Mouse (Mus musculus) retina, embryonic 14.5 days (tissue): Measurements from ENCODE around the gene Setmar.

Experiments
- DNase-seq: peaks from one replicate; pipeline ENCODE4 v3.0.0-alpha.2; 2015; ENCODE audit warnings: low spot score

The Setmar gene

GRCm38 (mm10) chr6:108064918-108065526, at the start of gene Setmar:
Gene Setmar, plus strand, starts transcription at chr6:108065045.
- peak; percentile 98 for DNase-seq

- DNase-seq = no peak
These were observed 43.2 kb upstream of the Setmar start for GRCm38 (mm10) chr6:108021646-108022045.

DNA sequence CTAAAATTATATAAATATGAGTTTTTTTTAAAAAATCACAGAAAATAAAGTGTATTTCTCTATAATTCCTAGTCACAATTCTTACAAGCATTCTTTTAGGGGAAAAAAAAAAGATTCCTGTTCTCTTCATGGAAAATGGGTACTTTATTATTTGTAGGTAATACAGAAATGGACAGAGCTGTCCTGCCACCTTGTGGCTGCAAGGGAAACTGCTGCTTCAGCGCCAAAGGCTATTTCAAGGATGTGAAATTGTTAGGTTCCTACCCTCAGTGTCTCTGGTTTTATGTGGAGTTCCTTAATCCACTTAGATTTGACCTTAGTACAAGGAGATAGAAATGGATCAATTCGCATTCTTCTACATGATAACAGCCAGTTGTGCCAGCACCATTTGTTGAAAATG, 9.8 kb upstream of the Setmar start:
- peak; percentile 78 for DNase-seq

- DNase-seq = no peak
These were observed 8.9 kb upstream of the Setmar start for GRCm38 (mm10) chr6:108055946-108056345.

GRCm38 (mm10) chr6:108057353-108057752, 7.5 kb upstream of the Setmar start:
- no peak for DNase-seq

DNA sequence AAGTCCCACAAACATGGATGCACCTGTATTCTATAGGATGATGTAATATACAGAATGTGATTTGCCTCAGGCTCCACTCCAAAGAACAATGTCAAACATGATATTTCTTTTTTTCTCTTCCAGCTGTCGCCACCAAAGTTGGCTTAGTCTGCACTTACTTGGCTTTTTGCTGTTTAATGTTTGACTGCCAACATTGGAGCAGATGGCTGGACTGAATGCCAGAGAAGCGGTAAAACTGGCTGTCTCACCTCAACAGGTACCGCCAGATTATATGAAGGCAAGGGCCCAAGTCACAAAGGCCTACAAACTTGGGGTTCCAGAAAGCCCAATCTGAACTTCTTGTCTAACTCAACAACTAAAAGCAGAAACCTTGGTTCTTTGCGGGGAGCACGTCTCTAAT, 6.8 kb upstream of the Setmar start:
- no peak for DNase-seq

DNA sequence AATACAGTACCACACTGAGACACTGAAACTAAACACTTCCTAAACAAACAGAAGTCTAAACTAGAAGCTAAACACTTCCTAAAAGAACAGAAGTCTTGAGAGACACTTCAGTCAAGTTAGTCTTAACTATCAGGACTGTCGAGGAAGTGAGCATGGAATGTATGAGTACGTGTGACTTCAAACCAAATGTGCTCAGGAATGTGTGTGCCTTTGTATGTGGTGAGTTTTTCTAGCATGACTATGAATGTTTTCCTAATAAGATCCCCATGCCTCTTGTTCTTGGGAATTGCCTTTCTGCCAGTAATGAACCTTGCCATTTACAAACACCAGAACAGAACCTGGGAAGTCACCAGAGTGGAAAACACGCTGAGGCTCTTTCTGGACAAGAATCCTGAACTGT, 3.7 kb upstream of the Setmar start:
- DNase-seq = no peak

DNA sequence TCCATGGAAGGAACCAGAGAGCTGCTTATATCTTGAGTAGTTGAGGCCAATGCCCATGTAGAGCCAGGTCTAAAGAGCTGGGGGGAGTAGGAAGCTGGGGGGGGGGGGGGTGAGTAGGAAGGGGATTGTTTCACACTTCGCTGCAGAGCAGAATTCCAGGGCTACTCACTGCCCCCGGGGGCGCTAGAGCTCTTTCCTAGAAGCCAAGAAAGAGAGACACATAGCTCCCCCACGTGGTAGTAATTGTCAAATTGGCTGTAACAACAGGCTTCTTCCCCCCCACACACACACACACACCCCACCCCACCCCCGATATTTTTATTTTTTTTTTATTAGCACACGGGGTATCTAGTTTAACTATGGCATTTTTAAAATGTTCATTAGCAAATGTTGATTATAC, 738 bp downstream of the Setmar start:
- peak; percentile 90 for DNase-seq

GRCm38 (mm10) chr6:108070947-108071346, 6.1 kb downstream of the Setmar start:
- no peak for DNase-seq

GRCm38 (mm10) chr6:108073071-108073470, 8.2 kb downstream of the Setmar start:
- DNase-seq = no peak

- no peak for DNase-seq
These were observed 9.1 kb downstream of the Setmar start for GRCm38 (mm10) chr6:108073931-108074330.

DNA sequence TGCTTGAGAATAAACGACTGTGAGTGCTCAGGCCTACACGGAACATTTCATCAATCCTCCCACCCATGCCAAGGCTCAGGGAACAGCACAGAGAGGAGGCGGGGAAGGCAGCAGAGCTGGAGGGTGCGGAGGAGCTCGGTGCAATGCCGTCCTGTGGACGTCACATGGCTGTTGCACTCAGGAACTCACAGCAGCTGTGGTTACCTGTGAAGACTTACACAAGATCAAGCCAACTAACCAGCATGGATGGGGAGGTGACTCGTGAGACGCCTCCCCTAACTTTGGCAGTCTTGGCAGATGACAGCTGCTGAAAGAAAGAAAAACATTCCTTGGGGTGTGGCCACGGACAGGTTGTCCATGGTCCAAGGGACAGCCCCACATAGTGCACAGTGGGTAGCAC, 9.8 kb downstream of the Setmar start:
- no peak for DNase-seq

DNA sequence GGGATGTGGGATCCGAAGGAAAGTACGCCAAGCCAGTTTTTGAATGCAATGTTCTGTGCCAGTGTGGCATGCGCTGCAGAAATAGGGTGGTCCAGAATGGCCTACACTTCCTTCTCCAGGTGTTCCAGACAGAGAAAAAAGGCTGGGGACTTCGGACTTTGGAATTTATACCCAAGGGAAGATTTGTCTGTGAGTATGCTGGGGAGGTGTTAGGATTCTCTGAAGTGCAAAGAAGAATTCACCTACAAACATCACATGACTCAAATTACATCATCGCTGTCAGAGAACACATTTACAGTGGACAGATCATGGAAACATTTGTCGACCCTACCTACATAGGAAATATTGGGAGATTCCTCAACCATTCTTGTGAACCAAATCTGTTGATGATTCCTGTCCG, 11.0 kb downstream of the Setmar start:
- DNase-seq = no peak

GRCm38 (mm10) chr6:108091296-108091695, 26.5 kb downstream of the Setmar start:
- DNase-seq = no peak

DNA sequence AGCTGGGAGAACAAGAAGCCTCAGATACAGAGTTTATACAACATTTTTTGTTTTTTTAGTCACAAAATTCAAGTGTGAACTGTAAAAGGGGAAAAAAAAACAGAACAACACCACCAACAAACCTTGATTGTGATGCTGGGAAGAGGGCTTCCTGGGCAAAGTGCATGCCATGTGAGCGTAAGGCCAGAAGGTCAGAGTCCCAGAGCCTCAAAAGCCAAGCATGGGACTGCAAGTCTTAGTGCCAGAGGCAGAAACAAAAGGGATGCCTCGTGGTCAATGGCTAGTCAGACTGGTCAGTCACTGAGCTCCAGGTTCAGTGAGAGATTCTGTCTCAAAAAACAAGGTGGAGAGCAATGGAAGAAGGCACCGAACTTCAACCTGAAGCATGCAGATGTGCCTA, 27.8 kb downstream of the Setmar start:
- DNase-seq = no peak

GRCm38 (mm10) chr6:108093449-108093848, 28.6 kb downstream of the Setmar start:
- DNase-seq = no peak

GRCm38 (mm10) chr6:108095445-108095844, 30.6 kb downstream of the Setmar start:
- no peak for DNase-seq

GRCm38 (mm10) chr6:108098171-108098845, 33.5 kb downstream of the Setmar start:
- peak; percentile 90 for DNase-seq

GRCm38 (mm10) chr6:108098846-108099217, 34.0 kb downstream of the Setmar start:
- DNase-seq = peak; percentile 27

- no peak for DNase-seq
These were observed 37.3 kb downstream of the Setmar start for GRCm38 (mm10) chr6:108101936-108102830.

DNA sequence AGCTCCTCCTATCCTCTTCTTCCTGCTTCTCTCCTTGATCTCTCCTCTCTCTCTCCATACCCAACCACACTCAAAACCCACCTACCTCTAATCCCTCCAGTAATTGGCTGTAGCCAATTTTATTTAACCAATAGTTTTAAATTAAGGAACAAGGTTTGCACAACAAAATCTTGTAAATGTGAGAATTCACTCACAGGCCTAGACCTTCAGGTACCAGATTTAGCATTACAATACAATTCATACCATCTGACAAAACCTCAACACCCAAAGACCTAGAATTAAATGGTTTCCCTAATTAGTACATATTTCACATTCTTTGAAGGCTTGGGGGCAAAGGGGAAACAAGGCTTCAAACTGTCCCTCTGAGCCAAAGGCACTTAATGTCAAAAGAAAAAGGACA, 42.5 kb downstream of the Setmar start:
- no peak for DNase-seq

DNA sequence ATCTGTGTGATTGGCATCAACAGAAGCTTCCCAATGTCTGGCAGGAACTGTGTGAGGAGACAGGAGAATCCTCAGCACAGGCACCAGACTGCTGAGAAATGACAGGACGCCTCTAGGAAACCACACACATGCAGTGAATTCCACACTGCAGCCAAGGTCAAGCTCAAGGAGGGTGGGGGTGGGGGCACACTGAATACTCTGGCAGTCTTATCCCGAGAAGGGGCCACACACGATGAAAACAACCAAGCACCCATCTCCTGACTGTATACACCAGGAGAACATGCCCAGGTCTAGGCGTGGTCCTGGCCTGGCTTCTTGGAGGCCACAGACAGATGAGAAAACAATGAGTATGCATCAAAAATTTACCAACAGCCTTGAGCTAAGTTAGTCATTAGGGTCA, 45.5 kb downstream of the Setmar start:
- no peak for DNase-seq

DNA sequence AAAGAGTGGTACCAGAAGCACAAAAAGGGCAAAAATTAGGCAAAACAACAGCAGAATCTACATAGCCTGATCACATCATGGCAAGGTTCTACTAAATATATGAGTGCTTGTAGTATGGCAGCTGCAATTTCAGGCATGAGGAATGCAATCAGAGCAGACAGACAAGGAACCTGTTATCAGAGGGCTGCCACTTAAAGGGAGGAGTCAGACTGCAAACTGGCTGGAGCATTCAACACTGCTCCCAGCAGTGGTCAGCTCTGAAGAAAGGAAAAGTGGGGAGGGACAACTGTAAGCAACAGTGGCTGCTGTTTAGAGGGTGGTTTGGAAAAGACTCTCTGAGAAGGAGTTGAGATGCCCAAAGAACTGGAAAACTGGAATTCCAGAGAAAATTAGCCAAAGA, 46.8 kb downstream of the Setmar start:
- DNase-seq = no peak
